Mouse (Mus musculus) heart, embryonic 15.5 days (tissue): ENCODE results near the gene Xxylt1. TPM values are rescaled to one million over a fixed set of nuclear protein-coding genes. Genes with fewer than 3 reads are reported as not detected.

ENCODE experiments used
- ATAC-seq: fragments of 200-750 bp; cut with Nextera tagmentation; replicated peaks from 2 replicates; pipeline ENCODE4 v1.8.0; 2017; ENCODE audit warnings: low read depth, moderate TSS enrichment; ENCODE audit not compliant: insufficient number of reproducible peaks, insufficient read depth, low FRiP score
- H3K27ac ChIP-seq: fragments of 300-500 bp; sonication (generic); 2 replicates; pipeline ENCODE4 v1.5.1; 2015; ENCODE audit warnings: mild to moderate bottlenecking, inconsistent platforms
- H3K27me3 ChIP-seq: fragments of 300-500 bp; sonication (generic); 2 replicates; pipeline ENCODE4 v1.6.1; 2015; ENCODE audit warnings: inconsistent platforms
- H3K36me3 ChIP-seq: fragments of 300-500 bp; sonication (generic); 2 replicates; pipeline ENCODE4 v1.6.1; 2015; ENCODE audit warnings: mild to moderate bottlenecking, inconsistent platforms
- H3K4me1 ChIP-seq: fragments of 300-500 bp; sonication (generic); replicated peaks from 2 replicates; pipeline ENCODE4 v1.6.1; 2015; ENCODE audit warnings: inconsistent platforms
- H3K4me2 ChIP-seq: fragments of 300-500 bp; sonication (generic); 2 replicates; pipeline ENCODE4 v1.6.1; 2015; ENCODE audit warnings: inconsistent platforms, mild to moderate bottlenecking, moderate library complexity
- H3K4me3 ChIP-seq: fragments of 300-500 bp; sonication (generic); 2 replicates; pipeline ENCODE4 v1.5.1; 2015; ENCODE audit warnings: mild to moderate bottlenecking, inconsistent platforms
- H3K9ac ChIP-seq: fragments of 300-500 bp; sonication (generic); 2 replicates; pipeline ENCODE4 v1.6.1; 2015; ENCODE audit warnings: mild to moderate bottlenecking, inconsistent platforms
- H3K9me3 ChIP-seq: fragments of 300-500 bp; sonication (generic); replicated peaks from 2 replicates; pipeline ENCODE4 v1.6.1; 2016; ENCODE audit warnings: inconsistent platforms
- WGBS: fragments of 180-500 bp; shearing (Covaris S2); methylation state at CpG from one replicate; pipeline ENCODE4 v1.1.7; 2015; ENCODE audit warnings: mixed read lengths; 5-methylcytosine and 5-hydroxymethylcytosine counted together
- polyA plus RNA-seq: library from polyadenylated mRNA; unstranded; fragments of >200 nt; fragmentation: Nextera tagmentation; extraction: Ambion mirVana; gene quantifications from 2 replicates; pipeline ENCODE4 v1.2.1, GENCODE M21; 2015

Xxylt1 gene
- polyA plus RNA-seq, 1 experiment from 2014 or later = 6.8 TPM

DNA sequence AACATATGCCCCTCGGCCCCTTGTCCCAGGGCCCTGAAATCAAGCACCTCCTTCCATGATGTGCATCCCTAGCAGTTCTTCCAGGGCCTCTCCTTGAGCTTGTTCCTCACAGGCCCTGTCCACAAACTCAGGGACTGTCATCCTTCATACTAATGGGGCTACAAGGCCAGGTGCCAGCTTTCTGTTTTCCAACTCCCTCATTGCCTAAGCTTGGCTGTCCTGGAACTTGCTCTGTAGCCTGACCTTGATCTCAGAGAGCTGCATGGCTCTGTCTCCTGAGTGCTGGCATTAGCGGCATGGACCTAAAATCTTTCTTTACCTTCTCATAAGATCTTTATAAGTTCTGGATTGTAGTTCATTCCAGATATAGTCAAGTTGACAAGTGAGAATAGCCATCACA, 39.7 kb downstream of the Xxylt1 start:
- 83% methylated on average over 2 of the region's 2 CpGs for WGBS
- no peak overlapping the region for H3K27ac ChIP-seq
- H3K9ac ChIP-seq = no peak overlapping the region
- H3K27me3 ChIP-seq = no peaks in the 10 kb centered on the region
- ATAC-seq = no peak
- no peaks in the 10 kb centered on the region for H3K36me3 ChIP-seq
- H3K4me3 ChIP-seq = no peak overlapping the region
- no peak overlapping the region for H3K4me2 ChIP-seq
- peaks cover 23% of the 10 kb centered on the region for H3K4me1 ChIP-seq
- no peaks in the 10 kb centered on the region for H3K9me3 ChIP-seq

DNA sequence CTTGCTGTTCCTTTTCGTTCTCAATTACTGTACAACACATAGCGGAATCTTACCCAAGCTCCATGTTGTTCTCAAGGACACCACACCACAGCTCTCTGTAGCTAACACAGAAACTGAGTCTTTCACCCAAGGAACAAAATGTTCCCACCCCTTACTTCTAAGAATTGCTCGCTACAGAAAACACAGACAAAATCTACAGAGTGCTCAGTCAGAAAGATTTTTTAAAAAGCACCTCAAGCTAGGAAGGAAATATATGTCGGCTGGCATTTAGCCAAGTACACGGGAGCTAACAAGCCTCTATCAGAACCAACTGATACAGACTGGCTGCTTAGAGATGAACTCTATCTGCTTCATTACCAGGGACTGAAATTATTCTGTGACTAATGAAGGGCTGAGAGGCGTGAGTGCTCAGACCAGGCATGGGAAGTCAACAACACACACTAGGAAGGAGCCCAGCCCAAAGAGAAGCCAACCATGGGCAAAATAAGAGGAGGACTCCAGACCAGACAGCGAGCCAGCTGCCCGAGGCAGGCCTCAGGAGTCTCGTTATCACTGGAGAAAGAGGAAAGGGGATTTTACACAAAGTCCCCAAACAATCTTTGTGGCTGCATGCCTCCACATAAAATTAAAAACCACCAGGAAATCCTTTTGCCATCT, 41.3 kb downstream of the Xxylt1 start:
- H3K4me3 ChIP-seq = no peak overlapping the region
- peaks cover 19% of the 10 kb centered on the region for H3K4me1 ChIP-seq
- H3K27me3 ChIP-seq = no peaks in the 10 kb centered on the region
- H3K4me2 ChIP-seq = no peak overlapping the region
- H3K9ac ChIP-seq = no peak overlapping the region
- 47% methylated on average over 9 of the region's 9 CpGs for WGBS
- H3K9me3 ChIP-seq = no peaks in the 10 kb centered on the region
- no peaks in the 10 kb centered on the region for H3K36me3 ChIP-seq
- no peak for ATAC-seq
- peak overlapping the region; percentile 61 for H3K27ac ChIP-seq

DNA sequence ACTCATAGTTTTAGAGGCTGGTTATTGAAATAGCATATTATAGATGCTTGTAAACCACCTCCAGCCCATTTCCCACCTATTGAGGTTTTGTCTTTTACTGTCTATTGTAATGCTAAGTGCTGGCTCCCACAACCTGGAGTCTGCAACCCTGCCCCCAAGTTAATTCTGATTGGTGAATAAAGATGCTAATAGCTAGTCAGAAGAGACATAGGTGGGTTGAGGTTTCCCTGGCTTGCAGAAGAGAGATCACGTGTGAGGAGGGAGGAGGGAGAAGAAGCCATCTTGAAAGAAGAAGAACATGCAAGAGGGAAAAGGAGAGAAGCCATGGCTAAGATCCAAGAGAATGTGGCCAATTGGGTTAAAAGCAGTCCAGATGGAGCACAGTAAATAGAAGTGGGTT, 43.8 kb downstream of the Xxylt1 start:
- Histone ChIP-seq H3K9me3 (no peaks in the 10 kb centered on the region), H3K4me3 (no peak overlapping the region), H3K4me1 (peaks cover 26% of the 10 kb centered on the region), H3K27ac (no peak overlapping the region), H3K9ac (no peak overlapping the region), H3K36me3 (no peaks in the 10 kb centered on the region), H3K4me2 (no peak overlapping the region), H3K27me3 (no peaks in the 10 kb centered on the region)
- no peak for ATAC-seq
- WGBS = 88% methylated on average over 1 of the region's 1 CpGs

DNA sequence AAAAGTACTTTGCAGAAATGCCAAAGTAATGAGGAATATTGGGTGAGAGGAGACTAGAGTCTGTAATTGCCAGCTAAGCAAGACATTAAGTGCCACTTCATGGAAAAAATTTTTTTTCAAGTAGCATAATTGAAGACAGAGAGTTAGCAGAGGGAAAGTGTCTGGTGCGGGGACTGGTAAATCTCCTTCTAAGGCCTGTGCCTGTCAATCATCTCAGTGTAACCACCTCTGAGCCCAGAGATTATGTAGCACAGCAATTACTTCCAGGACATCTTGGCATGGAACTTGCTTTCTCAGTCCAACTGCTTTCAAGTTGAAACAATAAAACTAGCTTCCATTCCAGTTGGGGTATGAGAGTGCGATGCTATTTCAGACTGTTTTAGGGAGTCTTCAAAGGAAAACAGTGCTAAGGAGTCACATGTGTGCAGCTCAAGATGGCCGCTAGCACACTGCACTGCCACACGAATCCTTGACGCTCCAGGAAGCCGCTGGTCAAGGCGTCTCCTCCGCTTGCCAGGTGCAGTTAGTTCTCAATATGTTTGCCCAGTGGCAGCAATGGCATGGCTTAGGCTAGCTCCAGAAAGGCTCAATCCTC, 45.5 kb downstream of the Xxylt1 start:
- no peak overlapping the region for H3K27ac ChIP-seq
- H3K9me3 ChIP-seq = no peaks in the 10 kb centered on the region
- no peak overlapping the region for H3K9ac ChIP-seq
- H3K27me3 ChIP-seq = no peaks in the 10 kb centered on the region
- H3K4me1 ChIP-seq = peaks cover 25% of the 10 kb centered on the region
- H3K4me2 ChIP-seq = no peak overlapping the region
- H3K36me3 ChIP-seq = no peaks in the 10 kb centered on the region
- no peak overlapping the region for H3K4me3 ChIP-seq
- 82% methylated on average over 8 of the region's 8 CpGs for WGBS
- ATAC-seq = no peak

DNA sequence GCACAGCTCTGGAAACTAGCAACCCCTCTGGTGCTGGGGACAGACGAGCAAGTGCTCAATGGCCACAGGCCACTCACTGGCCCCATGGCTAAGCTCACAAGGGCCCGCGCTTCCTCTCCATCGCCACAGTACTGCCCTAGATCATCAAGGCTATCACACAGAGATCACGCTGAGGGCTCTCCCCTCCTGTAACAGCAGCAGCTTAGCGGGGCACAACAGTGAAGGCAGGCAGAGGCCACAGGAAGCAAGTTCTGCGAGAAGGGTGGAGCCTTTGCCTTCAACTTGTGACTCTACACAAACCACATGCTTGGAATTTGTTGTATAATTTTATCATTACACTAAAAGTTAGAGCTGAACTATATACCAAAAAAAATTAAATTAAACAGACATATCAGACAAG, 46.0 kb downstream of the Xxylt1 start:
- Histone ChIP-seq H3K9ac (no peak overlapping the region), H3K4me2 (no peak overlapping the region), H3K27ac (peak overlapping the region; percentile 24; the same call in 1 of the 2 replicates), H3K4me1 (peaks cover 24% of the 10 kb centered on the region), H3K27me3 (no peaks in the 10 kb centered on the region), H3K9me3 (no peaks in the 10 kb centered on the region), H3K4me3 (no peak overlapping the region), H3K36me3 (no peaks in the 10 kb centered on the region)
- ATAC-seq = no peak
- WGBS = 40% methylated on average over 7 of the region's 7 CpGs

DNA sequence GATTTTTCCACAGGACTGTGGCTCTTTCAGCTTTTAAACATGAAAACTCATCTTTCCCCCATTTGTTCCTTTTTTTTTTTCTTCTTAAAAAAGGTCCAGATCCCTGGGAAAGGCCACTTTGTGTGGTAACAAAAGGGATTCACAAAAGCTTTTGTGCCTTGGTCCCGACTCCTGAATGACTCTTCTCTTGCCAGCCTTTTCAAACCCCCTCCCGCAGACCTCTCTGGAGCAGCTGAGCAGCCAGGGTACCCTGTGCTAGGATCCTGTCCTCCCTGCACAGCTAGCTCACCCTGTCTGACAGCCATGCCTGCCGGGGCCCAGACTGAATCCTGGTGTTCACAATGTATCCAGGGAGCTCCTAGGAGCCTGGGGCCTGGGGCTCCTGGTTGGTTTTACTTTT, 47.2 kb downstream of the Xxylt1 start:
- no peak overlapping the region for H3K4me3 ChIP-seq
- no peaks in the 10 kb centered on the region for H3K27me3 ChIP-seq
- ATAC-seq = no peak
- H3K4me1 ChIP-seq = peaks cover 23% of the 10 kb centered on the region
- no peaks in the 10 kb centered on the region for H3K36me3 ChIP-seq
- 86% methylated on average over 3 of the region's 3 CpGs for WGBS
- H3K4me2 ChIP-seq = no peak overlapping the region
- no peak overlapping the region for H3K9ac ChIP-seq
- H3K27ac ChIP-seq = 0 out of 2 replicates have a peak overlapping the region, but pooled peaks have one; percentile 38
- no peaks in the 10 kb centered on the region for H3K9me3 ChIP-seq

DNA sequence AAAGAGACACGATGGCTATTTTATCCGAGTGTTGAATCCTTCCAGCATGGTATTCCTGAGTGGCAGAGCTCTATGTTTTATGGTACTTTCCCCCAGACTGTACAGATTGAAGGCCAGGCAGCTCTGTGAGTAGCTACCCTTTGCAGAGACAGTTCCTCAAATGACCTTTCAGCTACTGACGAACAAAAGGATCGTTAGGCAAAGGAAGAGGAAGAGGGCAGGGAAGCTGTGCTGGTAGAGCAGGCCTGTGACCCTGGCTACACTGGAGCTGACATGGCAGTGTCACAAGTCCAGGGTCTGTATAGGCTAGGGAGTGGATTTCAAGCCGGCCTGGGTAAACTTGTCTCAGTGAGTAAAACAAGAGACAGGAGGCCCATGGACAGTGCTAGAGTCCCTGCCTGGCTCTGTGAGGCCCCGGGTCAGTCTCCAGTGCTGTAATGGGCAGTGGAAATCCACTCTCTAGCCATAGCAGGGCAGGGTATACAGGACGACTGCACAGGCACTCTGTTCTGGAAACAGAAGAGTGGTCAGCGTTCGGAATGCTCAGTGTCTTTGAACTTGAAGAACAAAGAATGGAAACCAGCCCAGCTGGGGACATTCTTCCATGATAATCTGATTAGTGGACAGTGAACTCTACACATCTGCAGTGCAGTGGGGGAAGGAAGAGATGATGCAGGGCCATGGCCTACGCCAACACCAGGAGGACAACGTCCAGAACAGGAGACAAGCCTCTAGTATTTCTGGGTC, 51.3 kb downstream of the Xxylt1 start:
- Histone ChIP-seq H3K9me3 (no peaks in the 10 kb centered on the region), H3K4me3 (no peak overlapping the region), H3K4me1 (peaks cover 16% of the 10 kb centered on the region), H3K9ac (no peak overlapping the region; the same call in 1 of the 2 replicates), H3K4me2 (no peak overlapping the region), H3K36me3 (no peaks in the 10 kb centered on the region), H3K27me3 (no peaks in the 10 kb centered on the region), H3K27ac (peak overlapping the region; percentile 47; the same call in 1 of the 2 replicates)
- no peak for ATAC-seq
- WGBS = 52% methylated on average over 11 of the region's 11 CpGs

DNA sequence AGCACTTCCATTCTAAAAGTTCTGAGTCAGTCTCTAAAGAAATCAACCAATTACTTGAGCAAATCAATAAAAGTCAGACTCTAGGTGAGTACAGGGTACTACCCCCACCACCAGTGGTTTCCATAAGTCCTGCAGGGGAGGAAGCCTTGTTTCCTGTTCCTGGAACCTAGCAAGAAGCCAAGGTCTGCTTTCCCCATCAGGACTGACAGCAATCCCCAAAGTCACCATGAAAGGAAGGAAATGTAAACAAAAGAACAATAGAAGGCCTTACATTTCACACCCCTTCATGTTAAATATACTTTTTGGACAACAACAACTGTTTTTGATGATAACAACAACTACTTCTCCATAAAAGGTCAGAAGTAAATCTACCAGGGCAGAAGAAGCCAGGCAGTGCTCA, 53.6 kb downstream of the Xxylt1 start:
- no peak overlapping the region for H3K4me3 ChIP-seq
- H3K4me1 ChIP-seq = peaks cover 10% of the 10 kb centered on the region
- no peaks in the 10 kb centered on the region for H3K27me3 ChIP-seq
- H3K4me2 ChIP-seq = no peak overlapping the region
- ATAC-seq = no peak
- 0 out of 2 replicates have a peak overlapping the region, but pooled peaks have one; percentile 14 for H3K27ac ChIP-seq
- H3K9me3 ChIP-seq = no peaks in the 10 kb centered on the region
- no peaks in the 10 kb centered on the region for H3K36me3 ChIP-seq
- no peak overlapping the region for H3K9ac ChIP-seq

DNA sequence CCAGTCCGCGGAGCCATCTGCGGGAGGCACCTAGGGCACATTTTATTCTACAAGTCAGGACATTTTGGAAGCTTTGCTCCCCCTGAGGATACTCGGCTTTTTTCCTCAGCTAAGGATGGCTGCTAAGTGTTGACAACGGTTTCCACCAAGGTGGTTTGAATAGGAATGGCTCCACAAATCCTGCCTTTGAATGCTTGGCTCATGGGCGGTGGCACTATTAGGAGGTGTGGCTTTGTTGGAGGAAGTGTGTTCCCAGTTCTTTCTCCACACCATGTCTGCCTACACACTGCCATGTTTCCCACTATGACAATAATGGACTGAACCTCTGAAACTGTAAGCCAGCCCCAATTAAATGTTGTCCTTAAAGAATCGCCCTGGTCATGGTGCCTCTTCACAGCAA, 55.7 kb downstream of the Xxylt1 start:
- 89% methylated on average over 7 of the region's 7 CpGs for WGBS
- Histone ChIP-seq H3K4me1 (peaks cover 29% of the 10 kb centered on the region), H3K4me2 (no peak overlapping the region), H3K27me3 (no peaks in the 10 kb centered on the region), H3K9ac (no peak overlapping the region), H3K4me3 (no peak overlapping the region), H3K27ac (no peak overlapping the region), H3K9me3 (no peaks in the 10 kb centered on the region), H3K36me3 (no peaks in the 10 kb centered on the region)
- ATAC-seq = no peak

DNA sequence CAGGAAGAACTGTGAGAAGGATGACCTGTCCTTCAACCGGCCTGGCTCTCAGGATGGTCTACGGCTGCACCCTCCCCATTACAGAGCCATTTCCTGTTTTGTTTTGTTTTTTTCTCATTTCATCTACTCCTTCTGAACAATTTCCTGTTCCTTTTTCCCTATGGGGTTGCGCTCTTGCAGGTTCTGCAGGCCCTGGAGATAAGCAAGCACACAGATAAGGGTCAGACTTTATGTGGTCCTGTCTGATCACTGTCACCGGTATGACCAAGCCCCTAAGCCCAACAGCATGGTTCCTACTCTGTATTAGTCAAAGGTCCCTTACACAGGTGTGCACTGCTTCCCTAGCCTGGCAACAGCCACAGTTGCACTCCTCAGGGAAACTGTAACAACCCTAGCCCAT, 56.2 kb downstream of the Xxylt1 start:
- Histone ChIP-seq H3K4me3 (no peak overlapping the region), H3K27me3 (no peaks in the 10 kb centered on the region), H3K36me3 (no peaks in the 10 kb centered on the region), H3K4me1 (peaks cover 24% of the 10 kb centered on the region), H3K4me2 (no peak overlapping the region), H3K9me3 (no peaks in the 10 kb centered on the region), H3K9ac (no peak overlapping the region), H3K27ac (0 out of 2 replicates have a peak overlapping the region, but pooled peaks have one; percentile 2)
- ATAC-seq = no peak
- 57% methylated on average over 4 of the region's 4 CpGs for WGBS

DNA sequence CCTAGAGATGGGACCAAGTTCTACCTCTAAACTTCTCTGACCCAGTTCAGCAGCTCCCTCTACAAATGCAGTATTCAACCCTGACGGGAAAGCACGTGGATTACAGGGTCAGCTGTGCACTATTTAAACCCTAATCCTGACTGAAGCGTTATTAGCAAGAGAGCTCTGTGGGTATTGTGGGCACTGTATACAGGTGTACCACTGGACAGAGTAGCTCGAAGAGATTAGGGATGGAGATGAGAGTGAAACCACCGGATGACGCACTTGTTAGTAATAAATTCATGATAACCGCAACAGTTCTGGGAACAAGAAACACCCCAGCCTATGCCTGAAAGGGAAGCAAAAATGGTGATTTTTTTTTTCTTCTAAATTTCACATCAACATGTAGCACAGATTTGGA, 57.0 kb downstream of the Xxylt1 start:
- no peak overlapping the region for H3K4me2 ChIP-seq
- no peak overlapping the region for H3K27ac ChIP-seq
- 85% methylated on average over 7 of the region's 7 CpGs for WGBS
- no peaks in the 10 kb centered on the region for H3K9me3 ChIP-seq
- peaks cover 21% of the 10 kb centered on the region for H3K4me1 ChIP-seq
- H3K27me3 ChIP-seq = no peaks in the 10 kb centered on the region
- no peak overlapping the region for H3K9ac ChIP-seq
- H3K36me3 ChIP-seq = no peaks in the 10 kb centered on the region
- ATAC-seq = no peak
- no peak overlapping the region for H3K4me3 ChIP-seq
